In genomic region chr4:106839964-106840611, GRCm38 (mm10) we compare ENCODE assay signal across 8 mouse cellular contexts. TPM values are rescaled to one million over a fixed set of nuclear protein-coding genes. Genes with fewer than 3 reads are reported as not detected.
A peak's percentile ranks its signal among the peaks of the same experiment; 100 is the strongest.
DNase-seq lines count a peak whose midpoint lies in the region; ATAC-seq and TF ChIP-seq lines count a peak whose summit lies in the region.

No protein-coding gene starts in this region.

- H3K9me3 ChIP-seq in erythroblast, embryonic 14.5 days (ENCODE audit: control insufficient read depth, low read length) = no peaks in the 10 kb centered on the region
- H3K9me3 ChIP-seq in embryonic facial prominence, embryonic 10.5 days = no peaks in the 10 kb centered on the region
- no peaks in the 10 kb centered on the region for H3K9me3 ChIP-seq in limb, embryonic 14.5 days (ENCODE audit: control insufficient read depth, low read length)
- H3K9me3 ChIP-seq in midbrain, postnatal 0 days (ENCODE audit: low read length) = no peaks in the 10 kb centered on the region

- H3K4me2 ChIP-seq in limb, embryonic 14.5 days (replicated peaks; ENCODE audit: low read depth, low read length, severe bottlenecking) = peak overlapping the region; percentile 98
- H3K4me2 ChIP-seq in midbrain, postnatal 0 days (ENCODE audit: low read depth, low read length, poor library complexity, severe bottlenecking) = peak overlapping the region; percentile 100

- peak; percentile 41; the same call in 1 of the 2 replicates for TF ChIP-seq EP300 in heart, adult 2 months (IDR thresholded peaks at IDR 0.05; ENCODE audit: insufficient read depth, low read depth, low read length)

- H3K79me2 ChIP-seq in heart, adult 2 months (replicated peaks; ENCODE audit: control insufficient read depth, insufficient read depth, low read length) = no peaks in the 10 kb centered on the region

- under 1% methylated on average over 44 of the region's 51 CpGs for WGBS in embryonic facial prominence, embryonic 10.5 days
- WGBS in heart, adult 2 months = under 1% methylated on average over 31 of the region's 51 CpGs
- 1% methylated on average over 32 of the region's 51 CpGs for WGBS in limb, embryonic 14.5 days
- under 1% methylated on average over 29 of the region's 51 CpGs for WGBS in midbrain, postnatal 0 days

- peak overlapping the region; percentile 99 for H3K9ac ChIP-seq in heart, adult 2 months (ENCODE audit: low read depth, low read length)
- H3K9ac ChIP-seq in limb, embryonic 14.5 days (ENCODE audit: low read depth, low read length, severe bottlenecking) = peak overlapping the region; percentile 71
- peak overlapping the region; percentile 91 for H3K9ac ChIP-seq in midbrain, postnatal 0 days (replicated peaks; ENCODE audit: low read length, poor library complexity, severe bottlenecking)

- ATAC-seq in erythroblast, adult 5-6 weeks (replicated peaks; ENCODE audit: low FRiP score, poor library complexity, severe bottlenecking) = no peak
- peak; percentile 81 for ATAC-seq in limb, embryonic 14.5 days (ENCODE audit: low FRiP score, low read depth)
- ATAC-seq in midbrain, postnatal 0 days (ENCODE audit: low FRiP score) = peak; percentile 66

- no peaks in the 10 kb centered on the region for H3K36me3 ChIP-seq in erythroblast, embryonic 14.5 days (ENCODE audit: control insufficient read depth)
- no peaks in the 10 kb centered on the region for H3K36me3 ChIP-seq in embryonic facial prominence, embryonic 10.5 days (replicated peaks)
- H3K36me3 ChIP-seq in heart, adult 2 months (ENCODE audit: control insufficient read depth, insufficient read depth, low read length) = no peaks in the 10 kb centered on the region
- H3K36me3 ChIP-seq in limb, embryonic 14.5 days (ENCODE audit: control insufficient read depth, insufficient read depth, low read length) = no peaks in the 10 kb centered on the region
- no peaks in the 10 kb centered on the region for H3K36me3 ChIP-seq in midbrain, postnatal 0 days (ENCODE audit: insufficient read depth, low read length)

- H3K27ac ChIP-seq in embryonic facial prominence, embryonic 10.5 days (replicated peaks) = peak overlapping the region; percentile 97
- H3K27ac ChIP-seq in heart, adult 2 months = peak overlapping the region; percentile 94
- peak overlapping the region; percentile 99 for H3K27ac ChIP-seq in limb, embryonic 14.5 days (replicated peaks; ENCODE audit: low read depth, low read length)
- peak overlapping the region; percentile 93 for H3K27ac ChIP-seq in midbrain, postnatal 0 days (ENCODE audit: low read depth, low read length)

- H3K27me3 ChIP-seq in erythroblast, embryonic 14.5 days (ENCODE audit: control insufficient read depth) = peaks cover 26% of the 10 kb centered on the region
- H3K27me3 ChIP-seq in embryonic facial prominence, embryonic 10.5 days (replicated peaks; ENCODE audit: low read depth, poor library complexity, severe bottlenecking) = peaks cover 11% of the 10 kb centered on the region; the same call in 1 of the 2 replicates
- no peaks in the 10 kb centered on the region for H3K27me3 ChIP-seq in heart, adult 2 months (ENCODE audit: control insufficient read depth, insufficient read depth, low read length)
- H3K27me3 ChIP-seq in limb, embryonic 14.5 days (ENCODE audit: control insufficient read depth, insufficient read depth, low read length) = no peaks in the 10 kb centered on the region
- no peaks in the 10 kb centered on the region for H3K27me3 ChIP-seq in midbrain, postnatal 0 days (ENCODE audit: insufficient read depth, low read length)

- peaks cover 41% of the 10 kb centered on the region for H3K4me1 ChIP-seq in erythroblast, embryonic 14.5 days (ENCODE audit: control insufficient read depth)
- H3K4me1 ChIP-seq in embryonic facial prominence, embryonic 10.5 days = peaks cover 77% of the 10 kb centered on the region
- H3K4me1 ChIP-seq in heart, adult 2 months (ENCODE audit: control insufficient read depth, insufficient read depth, low read length) = peaks cover 3% of the 10 kb centered on the region; the same call in 1 of the 2 replicates
- H3K4me1 ChIP-seq in limb, embryonic 14.5 days (ENCODE audit: control insufficient read depth, insufficient read depth, low read length) = peaks cover 51% of the 10 kb centered on the region
- H3K4me1 ChIP-seq in midbrain, postnatal 0 days (ENCODE audit: insufficient read depth, low read length) = peaks cover 18% of the 10 kb centered on the region

- peak; percentile 79 for TF ChIP-seq POLR2A in heart, adult 2 months (IDR thresholded peaks at IDR 0.05; ENCODE audit: insufficient read depth, low read depth, low read length)
- TF ChIP-seq POLR2A in limb, embryonic 14.5 days (IDR thresholded peaks at IDR 0.05; ENCODE audit: borderline replicate concordance, extremely low read depth, insufficient read depth, insufficient read length) = no peak

- peak; percentile 36 for TF ChIP-seq CTCF in heart, adult 2 months (IDR thresholded peaks at IDR 0.05)
- peak; percentile 39 for TF ChIP-seq CTCF in midbrain, postnatal 0 days (IDR thresholded peaks at IDR 0.05)

- intact Hi-C loops in heart, adult 2 months (cut with DNase I) = loop anchor here (1.0 to 5.0 kb wide), 5 partner anchors 70 to 324 kb away; partner anchors contain the start of genes Cyb5rl, Mrpl37 and Ssbp3

- peak overlapping the region; percentile 80 for H3K4me3 ChIP-seq in erythroblast, embryonic 14.5 days (replicated peaks)
- H3K4me3 ChIP-seq in embryonic facial prominence, embryonic 10.5 days = peak overlapping the region; percentile 70
- peak overlapping the region; percentile 64 for H3K4me3 ChIP-seq in heart, adult 2 months
- H3K4me3 ChIP-seq in limb, embryonic 14.5 days (replicated peaks; ENCODE audit: low read length) = peak overlapping the region; percentile 52
- peak overlapping the region; percentile 52 for H3K4me3 ChIP-seq in midbrain, postnatal 0 days (ENCODE audit: low read depth, low read length)

- peak; percentile 95 for DNase-seq in embryonic facial prominence, embryonic 10.5 days (ENCODE audit: low spot score)
- DNase-seq in heart, adult 2 months = peak; percentile 93
- peak; percentile 91 for DNase-seq in kidney, adult 9 months
- peak; percentile 92 for DNase-seq in limb, embryonic 14.5 days (ENCODE audit: low spot score)
- DNase-seq in midbrain, postnatal 0 days (ENCODE audit: low spot score) = peak; percentile 94
- DNase-seq in spleen, postnatal 14 days (ENCODE audit: low spot score in 2 of 2) = peak; percentile 73 to 80

RNA-seq across cellular contexts. Expression of gene Acot11, which starts 35.3 kb away (rescaled TPM):
- 1.3 and 1.8 TPM in 2 replicates for polyA plus RNA-seq in erythroblast, embryonic 14.5 days (2012)
- 0.19 and 2.7 TPM in 2 replicates for total RNA-seq in erythroblast, adult 5-6 weeks (2015; ENCODE audit: low replicate concordance)
- 1.3 TPM in 2 replicates for total RNA-seq in erythroblast, adult 5-6 weeks (2017; ENCODE audit: low replicate concordance)
- polyA plus RNA-seq in embryonic facial prominence, embryonic 10.5 days (2016; fragmentation: Nextera tagmentation; extraction: Ambion mirVana) = 1.6 and 2.1 TPM in 2 replicates
- 10 to 100 TPM; 27.5 to 48.6 TPM for total RNA-seq in heart, adult 2 months (2021)
- 16.4 and 25.2 TPM in 2 replicates for polyA plus RNA-seq in heart, adult 2 months (2012; rRNA removed)
- polyA plus RNA-seq in limb, embryonic 14.5 days (2012; rRNA removed) = 6.1 and 6.7 TPM in 2 replicates
- 3.7 and 4.3 TPM in 2 replicates for polyA plus RNA-seq in limb, embryonic 14.5 days (2014; fragmentation: Nextera tagmentation; extraction: Ambion mirVana)
- total RNA-seq in midbrain, postnatal 0 days (2014; rRNA removed) = 4.0 and 7.0 TPM in 2 replicates
- 1.8 and 2.1 TPM in 2 replicates for polyA plus RNA-seq in midbrain, postnatal 0 days (2015; fragmentation: Nextera tagmentation; extraction: Ambion mirVana)
